Mouse (Mus musculus) C2C12 (cell line): ENCODE measurements at regions not wholly inside any gene's neighbourhood (a gene's known extent, or its start where the extent isn't known, plus 50 kb on each side); places are given as distances from the start of the nearest gene placed in this dataset.

Experiments
- CTCF ChIP-seq: IDR thresholded peaks from one replicate; pipeline ENCODE4 v1.5.1; 2011; ENCODE audit not compliant: control insufficient read depth, insufficient read depth, insufficient read length
- USF1 ChIP-seq: IDR thresholded peaks from one replicate; pipeline ENCODE4 v1.6.1; 2011; ENCODE audit warnings: low read depth, mild to moderate bottlenecking, control low read depth, moderate library complexity

- TF ChIP-seq CTCF (no peak), USF1 (no peak)
These were observed 136.6 kb upstream of the Stxbp6 start for GRCm38 (mm10) chr12:45211131-45211530.
